Mouse (Mus musculus): ENCODE measurements at regions not wholly inside any gene's neighbourhood (a gene's known extent, or its start where the extent isn't known, plus 50 kb on each side); places are given as distances from the start of the nearest gene placed in this dataset.
A peak's percentile ranks its signal among the peaks of the same experiment; 100 is the strongest.

DNA sequence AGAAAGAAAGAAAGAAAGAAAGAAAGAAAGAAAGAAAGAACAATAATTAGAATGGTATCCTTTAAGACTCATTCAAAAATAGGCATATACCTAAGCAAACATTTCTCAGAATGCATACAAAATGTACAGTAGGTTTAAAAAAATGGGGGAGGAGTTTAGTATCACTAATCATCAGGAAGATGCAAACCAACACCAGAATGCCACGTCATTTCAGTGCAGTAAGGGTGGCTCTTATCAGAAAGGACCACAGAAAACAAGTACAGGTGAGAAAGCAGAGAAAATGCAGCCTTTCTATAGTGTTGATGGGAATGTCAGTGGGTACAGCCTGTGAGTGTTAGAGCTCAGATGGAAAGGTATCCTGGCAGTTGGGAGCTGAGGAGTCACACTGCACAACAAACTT is 55.6 kb upstream of the Gm47985 start:
- Histone ChIP-seq H3K9ac (replicated peaks) (no peak overlapping the region), H3K27ac (ENCODE audit: low read depth) (peak overlapping the region; percentile 81), H3K36me3 (replicated peaks; ENCODE audit: insufficient read depth, low read length) (no peaks in the 10 kb centered on the region), H3K4me2 (ENCODE audit: low read depth, low read length) (peak overlapping the region; percentile 15; the same call in 1 of the 2 replicates), H3K4me1 (ENCODE audit: insufficient read depth) (peaks cover 32% of the 10 kb centered on the region), H3K27me3 (ENCODE audit: insufficient read depth, low read length) (no peaks in the 10 kb centered on the region), H3K4me3 (ENCODE audit: low read depth, low read length) (no peak overlapping the region), H3K9me3 (ENCODE audit: low read length) (no peaks in the 10 kb centered on the region)
- DNase-seq (no peak), ATAC-seq (peak; percentile 18; the same call in 1 of the 2 replicates)
- TF ChIP-seq CTCF (IDR thresholded peaks at IDR 0.05; ENCODE audit: low read depth): no peak
- peak; percentile 54 for TF ChIP-seq EP300 (IDR thresholded peaks at IDR 0.05; ENCODE audit: low read depth)
- WGBS (ENCODE audit: insufficient replicate concordance): 41% methylated on average over 1 of the region's 1 CpGs

DNA sequence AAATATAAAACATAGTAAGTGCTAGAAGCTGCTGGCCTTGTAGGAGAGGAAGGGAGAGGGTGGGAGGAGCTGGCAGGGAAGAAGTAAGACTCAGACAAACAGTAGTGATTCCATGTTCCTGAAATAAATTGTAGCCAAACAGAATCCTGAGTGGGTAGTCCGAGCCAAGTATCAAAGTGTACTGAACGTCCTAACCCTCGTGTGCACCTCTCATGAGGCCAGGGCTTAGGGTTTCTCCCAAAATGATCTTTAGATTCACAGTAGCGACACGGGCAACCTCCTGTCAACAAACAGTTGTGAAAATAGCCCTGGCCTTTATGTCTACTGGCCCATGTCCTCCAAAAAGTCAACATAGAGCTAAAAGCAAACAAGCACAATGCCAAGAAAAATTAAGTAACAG is 54.3 kb upstream of the Gm47985 start:
- Histone ChIP-seq H3K27ac (ENCODE audit: low read depth) (peak overlapping the region; percentile 81), H3K4me3 (ENCODE audit: low read depth, low read length) (no peak overlapping the region), H3K4me2 (ENCODE audit: low read depth, low read length) (no peak overlapping the region), H3K36me3 (replicated peaks; ENCODE audit: insufficient read depth, low read length) (no peaks in the 10 kb centered on the region), H3K4me1 (ENCODE audit: insufficient read depth) (peaks cover 35% of the 10 kb centered on the region), H3K9ac (replicated peaks) (no peak overlapping the region), H3K27me3 (ENCODE audit: insufficient read depth, low read length) (no peaks in the 10 kb centered on the region), H3K9me3 (ENCODE audit: low read length) (no peaks in the 10 kb centered on the region)
- DNase-seq (peak; percentile 35), ATAC-seq (peak; percentile 96)
- 76% methylated on average over 5 of the region's 5 CpGs for WGBS (ENCODE audit: insufficient replicate concordance)
- TF ChIP-seq CTCF (IDR thresholded peaks at IDR 0.05; ENCODE audit: low read depth) (no peak), EP300 (IDR thresholded peaks at IDR 0.05; ENCODE audit: low read depth) (peak; percentile 90)

DNA sequence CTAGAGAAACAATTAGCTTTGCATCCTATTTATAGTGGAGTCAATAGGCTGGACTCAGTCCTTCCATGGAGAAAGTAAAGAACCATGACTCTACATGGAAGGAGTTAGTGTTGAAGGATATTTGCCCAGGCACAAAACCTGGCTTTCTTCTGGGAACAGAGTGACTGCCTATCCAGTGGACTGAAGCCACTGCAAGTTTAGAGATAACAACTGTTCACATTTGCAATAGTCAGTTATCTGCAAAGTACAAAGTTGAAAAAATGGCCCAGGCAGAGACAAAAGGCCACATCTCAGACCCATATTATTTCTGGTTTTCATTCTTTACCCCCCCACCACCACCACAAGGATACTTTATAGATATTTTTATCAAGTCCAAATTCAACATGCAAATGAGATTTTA is 53.4 kb upstream of the Gm47985 start:
- no peak overlapping the region for H3K9ac ChIP-seq (replicated peaks)
- H3K9me3 ChIP-seq (ENCODE audit: low read length): no peaks in the 10 kb centered on the region
- H3K4me2 ChIP-seq (ENCODE audit: low read depth, low read length): no peak overlapping the region
- DNase-seq (no peak), ATAC-seq (no peak)
- H3K4me1 ChIP-seq (ENCODE audit: insufficient read depth): peaks cover 35% of the 10 kb centered on the region
- no peak for TF ChIP-seq CTCF (IDR thresholded peaks at IDR 0.05; ENCODE audit: low read depth)
- TF ChIP-seq EP300 (IDR thresholded peaks at IDR 0.05; ENCODE audit: low read depth): peak; percentile 60; the same call in 1 of the 2 replicates
- H3K27me3 ChIP-seq (ENCODE audit: insufficient read depth, low read length): no peaks in the 10 kb centered on the region
- peak overlapping the region; percentile 60 for H3K27ac ChIP-seq (ENCODE audit: low read depth)
- no peaks in the 10 kb centered on the region for H3K36me3 ChIP-seq (replicated peaks; ENCODE audit: insufficient read depth, low read length)
- H3K4me3 ChIP-seq (ENCODE audit: low read depth, low read length): no peak overlapping the region

DNA sequence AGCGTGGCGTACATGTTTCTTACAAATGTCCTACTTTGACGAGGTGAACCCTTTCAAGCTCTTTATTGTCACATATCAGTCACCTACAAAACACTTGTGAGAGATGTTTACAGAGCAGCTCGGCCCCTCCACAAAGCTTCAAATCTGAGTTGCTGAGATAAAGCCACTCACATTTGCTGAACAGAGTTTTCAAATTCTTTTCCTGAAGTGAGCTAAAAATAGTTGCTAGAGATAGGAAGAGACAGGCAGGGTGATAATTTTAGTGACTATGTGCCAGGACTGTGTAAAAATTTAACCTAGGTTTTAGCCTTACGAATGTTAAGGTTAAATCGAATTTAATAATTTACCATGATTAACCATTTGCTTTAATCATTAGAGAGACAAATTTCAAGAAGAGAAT is 52.3 kb upstream of the Gm47985 start:
- Histone ChIP-seq H3K4me1 (ENCODE audit: insufficient read depth) (peaks cover 35% of the 10 kb centered on the region), H3K4me3 (ENCODE audit: low read depth, low read length) (no peak overlapping the region), H3K36me3 (replicated peaks; ENCODE audit: insufficient read depth, low read length) (no peaks in the 10 kb centered on the region), H3K4me2 (ENCODE audit: low read depth, low read length) (no peak overlapping the region), H3K9ac (replicated peaks) (no peak overlapping the region), H3K27ac (ENCODE audit: low read depth) (peak overlapping the region; percentile 69), H3K9me3 (ENCODE audit: low read length) (no peaks in the 10 kb centered on the region), H3K27me3 (ENCODE audit: insufficient read depth, low read length) (no peaks in the 10 kb centered on the region)
- ATAC-seq (no peak), DNase-seq (no peak)
- 41% methylated on average over 6 of the region's 6 CpGs for WGBS (ENCODE audit: insufficient replicate concordance)
- 0 out of 2 replicates have a peak, but pooled peaks have one; percentile 30 for TF ChIP-seq EP300 (IDR thresholded peaks at IDR 0.05; ENCODE audit: low read depth)
- TF ChIP-seq CTCF (IDR thresholded peaks at IDR 0.05; ENCODE audit: low read depth): no peak

DNA sequence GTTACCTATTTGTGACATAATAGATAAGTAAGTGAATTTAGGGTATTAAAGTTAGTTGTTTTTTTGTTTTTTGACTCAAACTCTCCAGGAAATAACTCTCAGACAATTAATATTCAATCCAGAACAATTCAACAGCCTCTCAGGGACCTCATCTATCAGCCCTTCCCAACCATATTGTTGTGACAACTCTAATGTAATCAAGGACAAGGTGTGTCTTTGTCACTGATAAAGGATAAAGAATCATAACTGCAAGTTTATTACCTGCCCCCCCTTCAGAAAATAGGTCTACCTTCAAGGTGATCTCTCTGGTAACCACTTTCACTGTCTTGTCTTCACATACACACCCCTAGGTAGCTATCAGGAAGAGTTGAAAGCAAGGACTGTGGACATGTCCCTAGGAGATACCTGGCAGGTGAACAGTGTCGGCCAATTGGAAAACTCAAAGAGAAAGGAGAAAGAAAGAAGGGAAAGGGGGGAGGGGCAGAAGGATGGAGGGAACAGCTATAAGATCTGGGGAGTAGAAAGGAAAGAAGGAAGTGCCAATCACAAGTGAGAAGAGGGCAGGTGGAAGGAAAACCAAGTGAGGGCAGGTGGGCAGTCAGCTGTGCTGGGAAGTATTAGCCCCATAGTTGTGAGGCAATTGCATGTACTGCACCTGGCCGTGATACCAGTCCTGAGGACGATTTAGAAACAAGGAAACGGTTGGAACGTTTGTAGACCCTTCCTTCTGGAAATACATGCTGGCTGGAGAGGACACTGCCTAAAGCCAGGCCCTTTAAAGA is 51.3 kb upstream of the Gm47985 start:
- H3K9me3 ChIP-seq (ENCODE audit: low read length): no peaks in the 10 kb centered on the region
- H3K27ac ChIP-seq (ENCODE audit: low read depth): no peak overlapping the region
- no peaks in the 10 kb centered on the region for H3K36me3 ChIP-seq (replicated peaks; ENCODE audit: insufficient read depth, low read length)
- H3K4me3 ChIP-seq (ENCODE audit: low read depth, low read length): no peak overlapping the region
- 57% methylated on average over 5 of the region's 5 CpGs for WGBS (ENCODE audit: insufficient replicate concordance)
- H3K4me1 ChIP-seq (ENCODE audit: insufficient read depth): peaks cover 35% of the 10 kb centered on the region
- no peaks in the 10 kb centered on the region for H3K27me3 ChIP-seq (ENCODE audit: insufficient read depth, low read length)
- DNase-seq (no peak), ATAC-seq (no peak)
- TF ChIP-seq CTCF (IDR thresholded peaks at IDR 0.05; ENCODE audit: low read depth): no peak
- TF ChIP-seq EP300 (IDR thresholded peaks at IDR 0.05; ENCODE audit: low read depth): no peak
- H3K4me2 ChIP-seq (ENCODE audit: low read depth, low read length): peak overlapping the region; percentile 48
- no peak overlapping the region for H3K9ac ChIP-seq (replicated peaks)

DNA sequence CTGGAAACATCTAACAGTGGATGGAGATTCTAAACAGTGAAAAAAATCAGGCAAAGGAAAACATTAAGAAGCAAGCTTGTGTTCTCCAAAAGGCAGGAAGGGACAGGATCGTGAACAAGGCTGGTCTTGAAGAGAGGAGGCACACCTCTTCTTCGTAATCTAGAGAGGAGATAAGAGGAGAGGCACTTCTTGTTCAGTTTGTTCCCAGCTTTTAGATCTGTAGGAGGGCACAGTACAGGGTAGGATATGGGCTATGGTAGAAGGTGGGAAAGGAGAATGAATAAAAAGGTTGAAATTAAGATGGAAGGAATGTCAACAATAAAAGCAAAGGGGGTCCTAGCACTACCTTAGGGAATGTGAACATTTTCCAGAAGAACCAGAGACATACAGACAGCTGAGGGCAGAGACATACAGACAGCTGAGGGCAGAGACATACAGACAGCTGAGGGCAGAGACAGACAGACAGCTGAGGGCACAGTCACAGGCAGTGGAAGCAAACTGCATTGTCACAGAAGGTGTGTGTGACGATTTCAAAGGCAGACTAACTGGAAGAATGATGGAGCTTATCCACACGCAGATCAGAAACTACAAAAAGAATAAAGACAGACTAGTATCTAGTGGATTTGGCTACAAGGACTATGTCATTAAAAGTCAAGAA is 50.6 kb upstream of the Gm47985 start:
- ATAC-seq (no peak), DNase-seq (no peak)
- Histone ChIP-seq H3K4me1 (ENCODE audit: insufficient read depth) (peaks cover 35% of the 10 kb centered on the region), H3K4me3 (ENCODE audit: low read depth, low read length) (no peak overlapping the region), H3K36me3 (replicated peaks; ENCODE audit: insufficient read depth, low read length) (no peaks in the 10 kb centered on the region), H3K27me3 (ENCODE audit: insufficient read depth, low read length) (no peaks in the 10 kb centered on the region), H3K4me2 (ENCODE audit: low read depth, low read length) (peak overlapping the region; percentile 48), H3K27ac (ENCODE audit: low read depth) (no peak overlapping the region; the same call in 1 of the 2 replicates), H3K9me3 (ENCODE audit: low read length) (no peaks in the 10 kb centered on the region), H3K9ac (replicated peaks) (no peak overlapping the region)
- 55% methylated on average over 4 of the region's 4 CpGs for whole genome bisulfite sequencing (ENCODE audit: insufficient replicate concordance)
- TF ChIP-seq EP300 (IDR thresholded peaks at IDR 0.05; ENCODE audit: low read depth): no peak

All from liver, postnatal 0 days (tissue).